Mouse (Mus musculus): ENCODE results near the gene Sri.

GRCm38 (mm10) chr5:8095689-8096088 lies 49.8 kb downstream of the Sri start:
- TF ChIP-seq POLR2A (IDR thresholded peaks at IDR 0.05; ENCODE audit: low read depth, low read length) (no peak), MYC (IDR thresholded peaks at IDR 0.05; ENCODE audit: low read depth, low read length) (no peak), CTCF (conservative IDR thresholded peaks at IDR 0.05 in 1 of 2, IDR thresholded peaks at IDR 0.05 in 1 of 2; ENCODE audit: low read depth in 2 of 2, low read length in 2 of 2) (no peak), EP300 (IDR thresholded peaks at IDR 0.05; ENCODE audit: low read length) (no peak), PAX5 (IDR thresholded peaks at IDR 0.05; ENCODE audit: low read length) (no peak), NRF1 (IDR thresholded peaks at IDR 0.05; ENCODE audit: low read depth, low read length) (no peak), ZKSCAN1 (IDR thresholded peaks at IDR 0.05; ENCODE audit: borderline replicate concordance, low read depth, low read length) (no peak), CHD2 (IDR thresholded peaks at IDR 0.05; ENCODE audit: low read length) (no peak), SIN3A (IDR thresholded peaks at IDR 0.05; ENCODE audit: low read length) (no peak), ZNF384 (IDR thresholded peaks at IDR 0.05; ENCODE audit: low read depth, low read length) (no peak)
